Mouse (Mus musculus) liver, embryonic 16.5 days (tissue): Measurements from ENCODE around the gene Cacng6. TPM values are rescaled to one million over a fixed set of nuclear protein-coding genes. Genes with fewer than 3 reads are reported as not detected.
"Not testable (repeated sequence)": the region's sequence is repeated elsewhere in the genome, so short reads cannot be mapped to it uniquely, and the experiment has no call there.

ENCODE experiments used
- ATAC-seq: fragments of 200-750 bp; cut with Nextera tagmentation; 2 replicates; pipeline ENCODE4 v1.8.0; 2017; ENCODE audit warnings: low read depth, mild to moderate bottlenecking, moderate number of reproducible peaks, moderate library complexity
- H3K27ac ChIP-seq: fragments of 300-500 bp; sonication (generic); 2 replicates; pipeline ENCODE4 v1.5.1; 2014; ENCODE audit warnings: mild to moderate bottlenecking, low read length
- H3K27me3 ChIP-seq: fragments of 300-500 bp; sonication (generic); 2 replicates; pipeline ENCODE4 v1.6.1; 2014; ENCODE audit warnings: low read depth, low read length, mixed read lengths; ENCODE audit not compliant: control insufficient read depth, insufficient read depth
- H3K36me3 ChIP-seq: fragments of 300-500 bp; sonication (generic); 2 replicates; pipeline ENCODE4 v1.6.1; 2014; ENCODE audit warnings: mild to moderate bottlenecking; ENCODE audit not compliant: control insufficient read depth, insufficient read depth
- H3K4me1 ChIP-seq: fragments of 300-500 bp; sonication (generic); 2 replicates; pipeline ENCODE4 v1.6.1; 2014; ENCODE audit warnings: low read depth, low read length, mixed read lengths; ENCODE audit not compliant: control insufficient read depth
- H3K4me2 ChIP-seq: fragments of 300-500 bp; sonication (generic); 2 replicates; pipeline ENCODE4 v1.6.1; 2014; ENCODE audit warnings: low read depth, low read length, mixed read lengths
- H3K4me3 ChIP-seq: fragments of 300-500 bp; sonication (generic); 2 replicates; pipeline ENCODE4 v1.5.1; 2014; ENCODE audit warnings: low read depth, mild to moderate bottlenecking, low read length
- H3K9ac ChIP-seq: fragments of 300-500 bp; sonication (generic); 2 replicates; pipeline ENCODE4 v1.6.1; 2014; ENCODE audit warnings: low read depth, low read length
- H3K9me3 ChIP-seq: fragments of 300-500 bp; sonication (generic); replicated peaks from 2 replicates; pipeline ENCODE4 v1.6.1; 2016; ENCODE audit warnings: low read length; ENCODE audit not compliant: control insufficient read depth
- WGBS: fragments of 180-500 bp; shearing (Covaris S2); extraction: QIAGEN DNeasy Blood & Tissue Kit; methylation state at CpG from one replicate; pipeline ENCODE4 v1.1.7; 2014; ENCODE audit not compliant: insufficient replicate concordance; 5-methylcytosine and 5-hydroxymethylcytosine counted together
- polyA plus RNA-seq: library from polyadenylated mRNA; unstranded; fragments of >200 nt; fragmentation: Nextera tagmentation; extraction: Ambion mirVana; gene quantifications from 2 replicates; pipeline ENCODE4 v1.2.1, GENCODE M21; 2015

Gene Cacng6
- polyA plus RNA-seq, 1 experiment from 2014 or later = 0.58 TPM

DNA sequence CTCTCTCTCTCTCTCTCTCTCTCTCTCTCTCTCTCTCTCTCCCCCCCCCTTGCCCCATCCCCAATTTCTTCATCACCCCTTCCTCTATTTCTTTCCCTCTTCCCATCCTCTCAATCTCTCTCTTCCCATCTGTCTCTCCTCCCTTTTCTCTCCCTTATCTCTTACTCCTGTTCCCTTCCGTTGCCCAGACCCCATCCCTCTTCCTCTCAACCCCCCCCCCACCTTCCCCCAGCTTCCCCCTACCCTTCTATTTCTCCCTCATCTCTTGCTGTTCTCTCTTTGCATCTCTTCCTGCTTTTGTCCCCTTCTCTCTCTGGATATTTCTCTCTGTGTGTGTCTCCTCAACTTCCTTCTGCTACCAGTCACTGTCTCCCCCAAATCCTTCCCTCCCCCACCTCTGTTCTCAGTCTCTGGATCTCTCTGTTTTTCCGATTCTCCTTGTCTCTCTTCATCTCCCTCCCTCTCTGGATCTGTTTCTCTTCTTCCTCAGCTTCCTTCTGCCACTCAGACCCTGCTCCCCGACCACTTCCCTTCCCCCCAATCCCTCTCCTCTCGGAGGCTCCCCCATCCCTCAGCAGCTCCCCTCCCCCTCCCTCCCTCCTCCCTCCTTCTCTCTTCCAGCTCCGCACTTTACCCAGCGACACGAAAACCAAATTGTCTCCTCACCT lies 33.4 kb upstream of the Cacng6 start, which contains the start of gene Cacng8:
TSS of gene Cacng8 (plus strand) at position 271 of the 668 bp plus-strand sequence.
- ATAC-seq = no peak
- no peak within 1 kb of the TSS for H3K4me2 ChIP-seq
- H3K9ac ChIP-seq = no peak within 1 kb of the TSS
- H3K27ac ChIP-seq = no peak within 1 kb of the TSS
- H3K36me3 ChIP-seq = no peaks in the 10 kb centered on the region
- H3K9me3 ChIP-seq = no peaks in the 10 kb centered on the region
- 0% methylated on average over 7 of the region's 7 CpGs for WGBS
- no peaks in the 10 kb centered on the region for H3K4me1 ChIP-seq
- H3K27me3 ChIP-seq = peaks cover 2% of the 10 kb centered on the region
- no peak within 1 kb of the TSS for H3K4me3 ChIP-seq

DNA sequence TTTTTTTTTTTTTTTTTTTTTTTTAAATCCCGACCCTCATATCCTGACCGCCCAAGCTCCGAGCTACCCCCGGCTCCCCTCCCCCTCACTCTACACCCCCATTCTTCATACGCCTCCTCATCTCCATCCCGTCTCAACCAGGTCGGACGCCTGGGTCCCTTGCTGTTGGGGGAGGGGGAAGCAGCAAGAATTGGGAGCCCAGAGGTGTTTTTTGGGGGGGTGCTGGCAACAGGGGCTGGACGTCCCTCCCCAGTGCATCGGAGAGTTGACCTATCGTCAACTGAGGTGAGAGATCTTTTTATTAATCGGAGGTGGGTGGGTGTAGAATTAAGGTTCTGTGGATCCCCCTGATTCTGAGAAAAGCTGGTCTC lies 32.9 kb upstream of the Cacng6 start:
- H3K27ac ChIP-seq = no peak overlapping the region
- no peak overlapping the region for H3K4me3 ChIP-seq
- H3K36me3 ChIP-seq = no peaks in the 10 kb centered on the region
- no peak for ATAC-seq
- WGBS = 9% methylated on average over 12 of the region's 12 CpGs
- no peak overlapping the region for H3K4me2 ChIP-seq
- peaks cover 2% of the 10 kb centered on the region for H3K27me3 ChIP-seq
- H3K9ac ChIP-seq = no peak overlapping the region
- no peaks in the 10 kb centered on the region for H3K4me1 ChIP-seq
- no peaks in the 10 kb centered on the region for H3K9me3 ChIP-seq

DNA sequence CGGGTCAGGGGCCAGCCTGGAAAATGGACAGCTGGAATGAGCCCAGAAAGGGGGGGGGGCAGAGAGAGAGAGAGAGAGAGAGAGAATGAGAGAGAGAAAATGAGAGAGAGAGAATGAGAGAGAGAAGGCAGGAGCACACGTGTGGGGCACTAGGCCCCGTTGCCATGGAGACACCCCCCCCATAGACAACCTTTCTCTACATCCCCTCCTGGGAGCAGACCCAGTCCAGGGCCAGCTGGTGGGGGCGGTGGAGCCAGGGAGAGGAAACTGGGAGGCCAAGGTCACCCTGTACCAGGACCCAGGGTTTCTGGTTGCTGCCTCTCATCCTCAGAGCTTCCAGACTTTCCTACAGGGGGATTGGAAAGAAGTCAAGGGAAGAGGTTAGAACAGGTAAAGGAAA lies 32.2 kb upstream of the Cacng6 start:
- 33% methylated on average over 4 of the region's 4 CpGs for WGBS
- Histone ChIP-seq H3K4me1 (no peaks in the 10 kb centered on the region), H3K9ac (no peak overlapping the region), H3K4me3 (no peak overlapping the region), H3K36me3 (no peaks in the 10 kb centered on the region), H3K27ac (no peak overlapping the region), H3K27me3 (peaks cover 2% of the 10 kb centered on the region), H3K4me2 (no peak overlapping the region), H3K9me3 (no peaks in the 10 kb centered on the region)
- no peak for ATAC-seq

DNA sequence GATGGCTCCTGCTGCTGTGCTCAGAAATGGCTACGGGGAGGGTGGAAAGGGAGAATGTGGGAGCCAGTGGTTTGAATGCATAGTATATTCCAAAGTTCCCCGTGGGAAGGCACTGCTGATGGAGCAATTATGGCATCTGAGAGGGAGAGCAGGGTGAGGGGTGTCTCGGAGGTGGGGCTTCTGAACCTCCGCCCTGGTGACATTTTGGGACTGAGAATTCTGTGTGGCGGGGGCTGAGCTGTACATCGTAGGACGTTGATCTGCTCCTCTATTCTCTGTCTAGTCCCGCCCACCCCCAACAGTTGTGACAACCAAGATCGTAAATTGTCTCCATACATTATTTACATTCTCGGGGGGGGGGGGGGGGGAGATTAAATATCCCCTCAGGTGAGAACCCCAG lies 26.6 kb upstream of the Cacng6 start:
- 69% methylated on average over 10 of the region's 10 CpGs for WGBS
- no peak overlapping the region for H3K4me2 ChIP-seq
- no peak for ATAC-seq

DNA sequence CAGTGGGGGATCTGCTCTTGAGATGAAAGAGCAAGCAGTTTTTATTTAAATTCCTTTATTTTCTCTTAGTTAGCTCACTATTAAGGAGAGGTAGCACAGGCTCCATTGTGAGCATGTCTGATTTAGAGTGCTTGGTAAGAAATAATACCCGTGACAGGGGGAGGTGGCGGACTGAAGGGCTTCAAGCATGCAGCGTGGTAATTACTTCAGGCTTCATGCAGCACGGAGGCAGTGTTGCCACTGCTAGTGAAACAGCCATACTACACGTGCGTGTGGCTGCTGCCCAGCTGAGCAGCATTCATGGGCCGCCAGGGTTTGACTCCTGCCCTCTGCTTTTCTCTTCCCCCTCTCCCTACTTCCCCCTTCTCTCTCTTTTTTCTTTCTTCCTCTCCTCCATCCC lies 26.2 kb upstream of the Cacng6 start:
- Histone ChIP-seq H3K27ac (no peak overlapping the region), H3K4me2 (no peak overlapping the region), H3K27me3 (no peaks in the 10 kb centered on the region), H3K4me1 (no peaks in the 10 kb centered on the region), H3K9me3 (no peaks in the 10 kb centered on the region), H3K36me3 (no peaks in the 10 kb centered on the region), H3K9ac (no peak overlapping the region), H3K4me3 (no peak overlapping the region)
- no peak for ATAC-seq
- WGBS = 46% methylated on average over 7 of the region's 7 CpGs

More for the DNA sequence above, 26.6 kb upstream of the Cacng6 start:
- H3K4me1 ChIP-seq = no peaks in the 10 kb centered on the region
- H3K4me3 ChIP-seq = no peak overlapping the region
- no peak overlapping the region for H3K27ac ChIP-seq
- H3K36me3 ChIP-seq = no peaks in the 10 kb centered on the region
- H3K9me3 ChIP-seq = no peaks in the 10 kb centered on the region
- no peaks in the 10 kb centered on the region for H3K27me3 ChIP-seq
- no peak overlapping the region for H3K9ac ChIP-seq

DNA sequence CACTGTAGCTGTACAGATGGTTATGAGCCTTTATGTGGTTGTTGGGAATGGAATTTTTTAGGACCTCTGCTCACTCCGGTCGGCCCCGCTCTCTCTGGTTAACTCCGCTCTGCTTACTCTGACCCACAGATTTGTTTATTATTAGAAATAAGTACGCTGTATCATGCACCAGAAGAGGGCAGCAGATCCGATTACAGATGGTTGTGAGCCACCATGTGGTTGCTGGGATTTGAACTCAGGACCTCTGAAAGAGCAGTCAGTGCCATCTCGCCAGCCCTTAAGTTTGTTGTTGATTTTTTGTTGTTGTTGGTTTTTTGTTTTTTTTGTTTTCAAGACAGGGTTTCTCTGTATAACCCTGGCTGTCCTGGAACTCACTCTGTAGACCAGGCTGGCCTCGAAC lies 25.6 kb upstream of the Cacng6 start:
- not testable (repeated sequence) for H3K9ac ChIP-seq, H3K27ac ChIP-seq, H3K9me3 ChIP-seq, H3K4me3 ChIP-seq, H3K4me2 ChIP-seq, H3K36me3 ChIP-seq, H3K27me3 ChIP-seq, H3K4me1 ChIP-seq, ATAC-seq
- 72% methylated on average over 8 of the region's 8 CpGs for WGBS

DNA sequence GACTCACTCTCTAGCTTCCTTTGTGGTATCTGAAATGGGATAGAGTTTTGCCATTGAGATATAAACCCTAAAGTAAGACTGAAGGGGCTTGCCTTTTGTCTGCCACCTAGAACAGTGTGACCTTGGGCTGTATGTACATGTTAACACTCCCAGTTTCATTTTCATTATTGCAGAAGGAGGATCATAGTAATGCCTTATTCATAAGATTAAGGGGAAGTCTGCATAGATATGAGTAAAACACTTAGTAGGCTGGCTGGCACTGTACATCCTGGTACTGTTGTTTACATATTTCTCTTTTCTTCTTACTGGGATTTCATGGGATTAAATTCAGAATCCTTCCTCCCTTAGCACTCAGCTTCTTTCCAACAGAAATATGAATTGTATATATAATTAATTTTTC lies 24.1 kb upstream of the Cacng6 start:
- Histone ChIP-seq H3K9ac (no peak overlapping the region), H3K4me3 (no peak overlapping the region), H3K27me3 (no peaks in the 10 kb centered on the region), H3K9me3 (no peaks in the 10 kb centered on the region), H3K4me1 (no peaks in the 10 kb centered on the region), H3K36me3 (no peaks in the 10 kb centered on the region), H3K4me2 (no peak overlapping the region), H3K27ac (no peak overlapping the region)
- ATAC-seq = no peak

DNA sequence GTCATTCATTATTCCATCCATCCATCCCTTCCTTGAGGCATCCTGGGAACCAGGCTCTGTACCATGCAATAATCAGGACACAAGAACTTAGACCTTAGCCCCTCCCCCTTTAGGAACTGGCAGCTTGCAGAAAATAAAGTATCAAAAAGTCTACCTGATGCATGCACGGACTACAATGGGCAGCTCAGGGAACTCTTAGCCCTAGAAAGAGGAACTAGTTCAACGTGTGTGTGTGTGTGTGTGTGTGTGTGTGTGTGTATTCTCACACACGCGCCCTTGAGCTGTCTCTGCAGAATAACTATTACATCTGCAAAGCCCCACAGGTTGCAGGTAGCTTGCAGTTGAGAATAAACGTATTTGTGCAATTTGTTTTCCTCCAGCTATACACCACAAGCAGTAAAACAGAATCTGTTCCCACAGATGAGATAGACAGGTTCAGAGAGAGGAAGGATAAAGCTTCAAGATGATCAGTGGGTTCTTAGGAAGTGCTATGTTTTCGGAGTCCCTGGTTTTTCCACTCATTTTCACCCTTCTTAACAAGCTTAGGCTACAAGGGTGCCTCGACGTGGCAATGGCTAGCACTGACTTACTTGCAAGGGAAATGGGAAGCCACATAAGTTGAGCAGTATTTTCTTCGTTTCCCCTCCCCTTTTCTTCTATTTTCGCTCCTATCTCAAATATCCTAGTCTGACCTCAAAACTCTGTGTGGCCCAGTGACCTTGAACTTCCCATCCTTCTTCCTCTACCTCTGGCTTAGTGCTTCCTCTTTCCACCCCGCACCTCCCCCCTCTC lies 14.1 kb upstream of the Cacng6 start:
- Histone ChIP-seq H3K27me3 (peaks cover 41% of the 10 kb centered on the region), H3K27ac (no peak overlapping the region), H3K36me3 (no peaks in the 10 kb centered on the region), H3K9ac (no peak overlapping the region), H3K4me2 (no peak overlapping the region), H3K4me1 (no peaks in the 10 kb centered on the region; the same call in 1 of the 2 replicates), H3K4me3 (no peak overlapping the region), H3K9me3 (no peaks in the 10 kb centered on the region)
- ATAC-seq = no peak
- 15% methylated on average over 11 of the region's 11 CpGs for WGBS
